Mouse (Mus musculus) kidney, embryonic 14.5 days (tissue): ENCODE measurements around the gene Rhox8. TPM values are rescaled to one million over a fixed set of nuclear protein-coding genes. Genes with fewer than 3 reads are reported as not detected.
"Not testable (repeated sequence)": the region's sequence is repeated elsewhere in the genome, so short reads cannot be mapped to it uniquely, and the experiment has no call there.

Experiments used
- ATAC-seq: fragments of 200-750 bp; cut with Nextera tagmentation; 2 replicates; pipeline ENCODE4 v1.8.0; 2017; ENCODE audit warnings: moderate number of reproducible peaks, mild to moderate bottlenecking, moderate TSS enrichment, moderate library complexity; ENCODE audit not compliant: low FRiP score, low TSS enrichment
- H3K27ac ChIP-seq: fragments of 300-500 bp; sonication (generic); 2 replicates; pipeline ENCODE4 v1.5.1; 2014; ENCODE audit warnings: low read depth, mild to moderate bottlenecking, low read length, moderate library complexity, mixed read lengths
- H3K27me3 ChIP-seq: fragments of 300-500 bp; sonication (generic); 2 replicates; pipeline ENCODE4 v1.6.1; 2014; ENCODE audit warnings: mild to moderate bottlenecking, low read length; ENCODE audit not compliant: control insufficient read depth, insufficient read depth
- H3K36me3 ChIP-seq: fragments of 300-500 bp; sonication (generic); 2 replicates; pipeline ENCODE4 v1.6.1; 2014; ENCODE audit warnings: low read length, mixed read lengths; ENCODE audit not compliant: control insufficient read depth, insufficient read depth
- H3K4me1 ChIP-seq: fragments of 300-500 bp; sonication (generic); 2 replicates; pipeline ENCODE4 v1.6.1; 2014; ENCODE audit warnings: low read length, mixed read lengths; ENCODE audit not compliant: control insufficient read depth, insufficient read depth
- H3K4me2 ChIP-seq: fragments of 300-500 bp; sonication (generic); replicated peaks from 2 replicates; pipeline ENCODE4 v1.6.1; 2014; ENCODE audit warnings: low read depth, mild to moderate bottlenecking, low read length
- H3K4me3 ChIP-seq: fragments of 300-500 bp; sonication (generic); 2 replicates; pipeline ENCODE4 v1.5.1; 2014; ENCODE audit warnings: mild to moderate bottlenecking, low read length
- H3K9ac ChIP-seq: fragments of 300-500 bp; sonication (generic); 2 replicates; pipeline ENCODE4 v1.6.1; 2014; ENCODE audit warnings: low read depth, mild to moderate bottlenecking, low read length, moderate library complexity
- H3K9me3 ChIP-seq: fragments of 300-500 bp; sonication (generic); 2 replicates; pipeline ENCODE4 v1.6.1; 2016; ENCODE audit warnings: low read length; ENCODE audit not compliant: control insufficient read depth
- WGBS: fragments of 180-500 bp; shearing (Covaris S2); extraction: QIAGEN DNeasy Blood & Tissue Kit; methylation state at CpG from one replicate; pipeline ENCODE4 v1.1.7; 2014; 5-methylcytosine and 5-hydroxymethylcytosine counted together
- polyA plus RNA-seq: library from polyadenylated mRNA; unstranded; fragments of >200 nt; fragmentation: Nextera tagmentation; extraction: Ambion mirVana; gene quantifications from 2 replicates; pipeline ENCODE4 v1.2.1, GENCODE M21; 2014

Rhox8 gene
- polyA plus RNA-seq = not detected in 2 replicates

- Histone ChIP-seq H3K36me3 (no peaks in the 10 kb centered on the region), H3K4me3 (no peak within 1 kb of the TSS), H3K27me3 (no peaks in the 10 kb centered on the region), H3K9ac (no peak within 1 kb of the TSS), H3K4me1 (no peaks in the 10 kb centered on the region), H3K9me3 (no peaks in the 10 kb centered on the region), H3K4me2 (no peak within 1 kb of the TSS), H3K27ac (no peak within 1 kb of the TSS)
- 81% methylated on average over 4 of the region's 4 CpGs for WGBS
- no peak for ATAC-seq
Measured at GRCm38 (mm10) chrX:37878844-37879243, at the start of gene Rhox8. TSS of gene Rhox8 (minus strand) at chrX:37878944.

GRCm38 (mm10) chrX:37916311-37916710, 37.6 kb upstream of the Rhox8 start:
- 70% methylated on average over 4 of the region's 4 CpGs for WGBS
- no peak overlapping the region for H3K9ac ChIP-seq
- H3K27me3 ChIP-seq = no peaks in the 10 kb centered on the region
- no peak overlapping the region for H3K27ac ChIP-seq
- no peak overlapping the region for H3K4me3 ChIP-seq
- no peak for ATAC-seq
- H3K36me3 ChIP-seq = no peaks in the 10 kb centered on the region
- no peaks in the 10 kb centered on the region for H3K4me1 ChIP-seq
- H3K9me3 ChIP-seq = no peaks in the 10 kb centered on the region
- no peak overlapping the region for H3K4me2 ChIP-seq

DNA sequence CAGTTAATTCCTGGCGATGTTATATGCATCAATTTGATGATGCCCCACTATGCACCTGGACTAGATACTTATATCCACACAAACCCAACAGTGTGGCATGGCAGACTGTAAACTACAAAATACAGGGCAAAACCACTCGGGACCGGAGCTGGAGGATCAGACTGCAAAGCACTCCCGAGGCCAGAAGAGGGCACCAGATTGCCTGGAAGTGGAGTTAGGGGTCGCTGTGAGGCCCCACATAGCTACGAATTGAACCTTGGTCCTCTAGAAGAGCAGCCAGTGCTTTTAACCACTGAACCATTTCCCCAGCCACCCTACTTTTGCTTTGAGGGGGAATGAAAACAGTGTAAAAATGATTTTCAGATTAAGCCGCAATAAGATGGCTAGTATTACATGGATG, 29.8 kb upstream of the Rhox8 start:
- Histone ChIP-seq H3K9me3 (no peaks in the 10 kb centered on the region), H3K4me1 (no peaks in the 10 kb centered on the region), H3K36me3 (no peaks in the 10 kb centered on the region), H3K27ac (no peak overlapping the region), H3K4me3 (no peak overlapping the region), H3K27me3 (no peaks in the 10 kb centered on the region), H3K9ac (no peak overlapping the region), H3K4me2 (no peak overlapping the region)
- ATAC-seq = no peak
- 54% methylated on average over 7 of the region's 7 CpGs for WGBS

GRCm38 (mm10) chrX:37903727-37904126, 25.0 kb upstream of the Rhox8 start:
- no peak overlapping the region for H3K27ac ChIP-seq
- WGBS = 74% methylated on average over 5 of the region's 5 CpGs
- H3K4me1 ChIP-seq = no peaks in the 10 kb centered on the region
- no peak overlapping the region for H3K9ac ChIP-seq
- ATAC-seq = no peak
- no peak overlapping the region for H3K4me3 ChIP-seq
- H3K27me3 ChIP-seq = no peaks in the 10 kb centered on the region
- no peaks in the 10 kb centered on the region for H3K9me3 ChIP-seq
- no peak overlapping the region for H3K4me2 ChIP-seq
- H3K36me3 ChIP-seq = no peaks in the 10 kb centered on the region

DNA sequence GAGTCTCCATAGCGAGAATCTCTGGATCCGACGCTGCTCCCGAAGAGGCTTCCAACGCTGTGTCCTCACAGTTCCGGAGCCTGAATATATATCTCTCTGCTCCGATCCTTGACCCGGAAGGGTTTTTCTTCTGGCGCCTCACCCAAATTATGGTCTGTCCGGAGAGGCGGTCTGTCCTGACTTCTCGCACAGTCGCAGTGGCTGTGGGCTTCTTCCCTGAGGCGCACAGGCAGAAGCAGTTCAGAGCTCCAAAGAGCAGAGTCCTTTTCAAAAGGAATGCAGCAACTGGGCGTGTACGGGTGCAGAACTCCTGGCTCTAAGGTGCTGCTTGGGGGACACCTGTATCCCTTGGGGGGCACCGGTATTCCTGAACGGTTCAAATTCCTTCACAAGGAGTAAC, 22.9 kb upstream of the Rhox8 start, which contains the start of gene Rhox9:
TSS of gene Rhox9 (minus strand) at position 101 of the 400 bp plus-strand sequence.
- H3K27ac ChIP-seq, H3K4me3 ChIP-seq, H3K9ac ChIP-seq, ATAC-seq, H3K4me1 ChIP-seq, H3K9me3 ChIP-seq, H3K27me3 ChIP-seq, H3K4me2 ChIP-seq, H3K36me3 ChIP-seq: not testable (repeated sequence)
- 89% methylated on average over 10 of the region's 18 CpGs for WGBS

DNA sequence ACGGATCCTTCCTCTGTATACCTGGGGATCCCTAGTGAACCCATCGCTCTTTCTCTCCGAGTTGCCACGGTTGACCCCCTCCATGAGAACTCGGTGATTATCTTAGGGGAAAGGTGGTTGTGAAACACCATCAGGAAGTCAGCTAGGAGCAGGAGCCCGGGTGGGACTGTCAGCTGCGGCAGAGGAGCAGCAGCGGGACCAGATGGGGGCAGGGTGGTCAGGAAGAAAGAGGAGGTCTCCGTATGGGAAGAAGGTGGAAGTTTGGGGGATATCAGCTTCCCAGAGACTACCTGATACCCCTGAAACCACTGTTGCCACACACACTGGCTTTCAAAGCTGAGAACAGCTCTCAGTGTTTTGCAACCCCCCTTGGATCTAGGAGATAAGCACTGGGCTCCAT, 18.4 kb upstream of the Rhox8 start, which contains the start of gene Rhox7b:
TSS of gene Rhox7b (minus strand) at position 101 of the 400 bp plus-strand sequence.
- ATAC-seq = not testable (repeated sequence)
- WGBS = 73% methylated on average over 9 of the region's 9 CpGs

DNA sequence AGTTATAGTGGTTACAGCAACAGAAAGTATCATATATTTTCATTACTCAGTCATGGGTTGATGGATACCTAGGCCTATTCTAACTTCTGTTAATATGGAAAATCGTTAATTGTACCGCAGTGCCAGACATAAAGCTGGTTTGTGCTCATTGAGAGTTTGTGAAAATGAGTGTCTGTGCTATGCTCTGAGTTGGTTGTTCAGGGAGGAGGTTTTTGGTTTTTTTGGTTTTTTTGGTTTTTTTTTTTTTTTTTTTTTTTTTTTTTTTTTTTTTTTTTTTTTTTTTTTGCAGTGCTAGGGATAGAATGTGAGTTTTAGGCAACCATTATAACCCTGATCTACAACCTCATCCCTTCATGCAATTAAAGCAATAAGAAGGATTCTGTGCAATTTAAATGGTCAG, 7.1 kb downstream of the Rhox8 start:
- Histone ChIP-seq H3K4me1 (no peaks in the 10 kb centered on the region), H3K4me3 (no peak overlapping the region), H3K4me2 (no peak overlapping the region), H3K27ac (no peak overlapping the region), H3K9me3 (no peaks in the 10 kb centered on the region), H3K9ac (no peak overlapping the region), H3K36me3 (no peaks in the 10 kb centered on the region), H3K27me3 (no peaks in the 10 kb centered on the region)
- no peak for ATAC-seq
- 95% methylated on average over 2 of the region's 2 CpGs for WGBS

More for the DNA sequence above, 18.4 kb upstream of the Rhox8 start, which contains the start of gene Rhox7b:
- H3K4me1 ChIP-seq, H3K4me3 ChIP-seq, H3K27me3 ChIP-seq, H3K9me3 ChIP-seq, H3K36me3 ChIP-seq, H3K27ac ChIP-seq, H3K9ac ChIP-seq, H3K4me2 ChIP-seq: not testable (repeated sequence)

DNA sequence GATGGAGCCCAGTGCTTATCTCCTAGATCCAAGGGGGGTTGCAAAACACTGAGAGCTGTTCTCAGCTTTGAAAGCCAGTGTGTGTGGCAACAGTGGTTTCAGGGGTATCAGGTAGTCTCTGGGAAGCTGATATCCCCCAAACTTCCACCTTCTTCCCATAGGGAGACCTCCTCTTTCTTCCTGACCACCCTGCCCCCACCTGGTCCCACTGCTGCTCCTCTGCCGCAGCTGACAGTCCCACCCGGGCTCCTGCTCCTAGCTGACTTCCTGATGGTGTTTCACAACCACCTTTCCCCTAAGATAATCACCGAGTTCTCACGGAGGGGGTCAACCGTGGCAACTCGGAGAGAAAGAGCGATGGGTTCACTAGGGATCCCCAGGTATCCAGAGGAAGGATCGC, 47.4 kb downstream of the Rhox8 start, which contains the start of gene Rhox7a:
TSS of gene Rhox7a (plus strand) at position 301 of the 400 bp plus-strand sequence.
- H3K9ac ChIP-seq, H3K9me3 ChIP-seq, H3K4me1 ChIP-seq, H3K27ac ChIP-seq, H3K4me2 ChIP-seq, H3K4me3 ChIP-seq, H3K36me3 ChIP-seq, ATAC-seq, H3K27me3 ChIP-seq: not testable (repeated sequence)
- 79% methylated on average over 8 of the region's 8 CpGs for WGBS

DNA sequence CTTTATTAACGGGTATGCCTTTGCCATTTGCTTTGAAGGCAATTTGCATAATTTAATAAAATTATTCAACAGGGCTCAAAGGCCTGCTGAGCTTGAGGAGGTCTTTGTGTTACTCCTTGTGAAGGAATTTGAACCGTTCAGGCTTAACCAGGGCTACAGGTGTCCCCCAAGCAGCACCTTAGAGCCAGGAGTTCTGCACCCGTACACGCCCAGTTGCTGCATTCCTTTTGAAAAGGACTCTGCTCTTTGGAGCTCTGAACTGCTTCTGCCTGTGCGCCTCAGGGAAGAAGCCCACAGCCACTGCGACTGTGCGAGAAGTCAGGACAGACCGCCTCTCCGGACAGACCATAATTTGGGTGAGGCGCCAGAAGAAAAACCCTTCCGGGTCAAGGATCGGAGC, 52.1 kb downstream of the Rhox8 start, which contains the start of gene Rhox6:
TSS of gene Rhox6 (plus strand) at position 301 of the 400 bp plus-strand sequence.
- H3K9me3 ChIP-seq, H3K9ac ChIP-seq, H3K4me3 ChIP-seq, ATAC-seq, H3K27me3 ChIP-seq, H3K4me2 ChIP-seq, H3K36me3 ChIP-seq, H3K4me1 ChIP-seq, H3K27ac ChIP-seq: not testable (repeated sequence)
- 84% methylated on average over 4 of the region's 12 CpGs for WGBS
